Mouse (Mus musculus): ENCODE results near the gene Susd4.

- no peak for TF ChIP-seq CTCF (IDR thresholded peaks at IDR 0.05; ENCODE audit: borderline replicate concordance, control insufficient read depth, extremely low read depth, insufficient read depth, low read length, poor library complexity)
- no peak for TF ChIP-seq POLR2A (IDR thresholded peaks at IDR 0.05; ENCODE audit: control insufficient read depth, extremely low read depth, insufficient read depth, low read length, poor library complexity)
Measured at GRCm38 (mm10) chr1:182794628-182795027, 31.0 kb downstream of the Susd4 start.

All from thymus, adult 2 months (tissue).